Comparison of ENCODE assay signal across 40 mouse cellular contexts in the genomic region with DNA sequence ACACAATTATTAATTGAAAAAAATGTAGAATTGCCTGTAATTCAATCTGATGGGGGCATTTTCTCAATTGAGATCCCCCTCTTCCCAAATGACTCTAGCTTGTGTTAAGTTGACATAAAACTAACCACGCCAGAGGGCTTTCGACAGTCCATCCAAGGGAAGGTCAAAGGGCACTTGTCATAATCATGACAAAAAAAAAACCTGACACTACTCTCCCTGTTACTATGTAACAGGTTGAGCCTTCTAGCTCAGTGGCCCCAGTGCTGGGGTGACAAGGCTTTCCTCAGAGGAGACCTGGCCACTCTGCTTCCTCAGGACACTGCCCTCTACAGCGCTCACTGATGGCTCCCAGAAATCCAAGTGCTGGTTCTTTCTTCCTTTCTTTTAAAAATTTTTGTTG. TPM values are rescaled to one million over a fixed set of nuclear protein-coding genes. Genes with fewer than 3 reads are reported as not detected.
"Had no signal": no experiment of that assay in that cellular context is flagged by ENCODE, and none has a peak within 500 bp of the region (broad histone marks: within the 10 kb centered on the region; RNA-seq: fewer than 3 reads in every experiment).

No protein-coding gene starts in this region.

- H3K4me1 ChIP-seq: heart, embryonic 12.5 days; hindbrain, embryonic 13.5 days; hindbrain, embryonic 15.5 days; limb, embryonic 12.5 days had no signal

- ATAC-seq: hindbrain, postnatal 0 days; intestine, embryonic 16.5 days had no signal

- H3K9me3 ChIP-seq: heart, embryonic 10.5 days; hindbrain, embryonic 13.5 days; hindbrain, embryonic 15.5 days; kidney, embryonic 15.5 days; limb, embryonic 10.5 days; limb, embryonic 12.5 days had no signal

- H3K9ac ChIP-seq: heart, embryonic 12.5 days; hindbrain, embryonic 13.5 days; hindbrain, embryonic 15.5 days; kidney, embryonic 15.5 days; limb, embryonic 12.5 days had no signal

- H3K4me3 ChIP-seq: gastrocnemius, adult 2 months; heart, embryonic 10.5 days; heart, embryonic 12.5 days; hindbrain, embryonic 13.5 days; hindbrain, embryonic 15.5 days; kidney, embryonic 15.5 days; limb, embryonic 10.5 days; limb, embryonic 12.5 days had no signal

- H3K4me2 ChIP-seq: heart, embryonic 12.5 days; hindbrain, embryonic 13.5 days; hindbrain, embryonic 15.5 days; kidney, embryonic 15.5 days; limb, embryonic 12.5 days had no signal

- DNase-seq: gastrocnemius, adult 2 months; gastrocnemius, postnatal 10 days; gastrocnemius, postnatal 25 days; heart, adult 18-20 months; heart, postnatal 10 days; kidney, adult 11 months; kidney, adult 2 months; kidney, adult 9 months; kidney, postnatal 14 days; kidney, postnatal 36 days; layer of hippocampus, adult 9-11 months; layer of hippocampus, postnatal 36 days; liver had no signal

- H3K27me3 ChIP-seq: hindbrain, embryonic 13.5 days; hindbrain, embryonic 15.5 days; kidney, embryonic 15.5 days; limb, embryonic 12.5 days had no signal

- H3K27ac ChIP-seq: gastrocnemius, adult 2 months; heart, embryonic 10.5 days; hindbrain, embryonic 13.5 days; hindbrain, embryonic 15.5 days; hindbrain, postnatal 0 days; kidney, embryonic 15.5 days; kidney, postnatal 0 days; limb, embryonic 10.5 days; limb, embryonic 12.5 days had no signal

- H3K36me3 ChIP-seq: heart, embryonic 10.5 days; heart, embryonic 12.5 days; hindbrain, embryonic 13.5 days; hindbrain, embryonic 15.5 days; kidney, embryonic 15.5 days; limb, embryonic 10.5 days; limb, embryonic 12.5 days had no signal

RNA-seq across cellular contexts. Expression of a gene that starts 0.7 kb away (rescaled TPM):
- total RNA-seq: layer of hippocampus, adult 18-20 months; layer of hippocampus, postnatal 14 days; layer of hippocampus, postnatal 36 days; left cerebral cortex, adult 18-20 months; left cerebral cortex, adult 8-10 months; left cerebral cortex, postnatal 36 days had no signal
- polyA plus RNA-seq: heart, embryonic 12.5 days; limb, embryonic 10.5 days; limb, embryonic 12.5 days had no signal

RNA-seq across cellular contexts. Expression of a gene that starts 31.7 kb away (rescaled TPM):
- total RNA-seq: gastrocnemius, adult 2 months; gastrocnemius, postnatal 10 days; gastrocnemius, postnatal 25 days; gastrocnemius, postnatal 4 days; granulocyte monocyte progenitor cell, adult 5-6 weeks; heart, adult 18-20 months; heart, adult 8-10 months; heart, postnatal 10 days; heart, postnatal 25 days; hematopoietic stem cell, adult 5-6 weeks; layer of hippocampus, adult 18-20 months; layer of hippocampus, adult 8-10 months; layer of hippocampus, postnatal 36 days; left cerebral cortex, adult 18-20 months; left cerebral cortex, adult 8-10 months; left cerebral cortex, postnatal 10 days; left cerebral cortex, postnatal 36 days had no signal
- polyA plus RNA-seq: frontal cortex, adult 2 months; heart, embryonic 12.5 days; heart, embryonic 14.5 days; heart, embryonic 16.5 days; hindbrain, embryonic 11.5 days; hindbrain, embryonic 15.5 days; limb, embryonic 10.5 days; limb, embryonic 12.5 days; limb, embryonic 14.5 days had no signal

RNA-seq across cellular contexts. Expression of a gene that starts 36.6 kb away (rescaled TPM):
- total RNA-seq: granulocyte monocyte progenitor cell, adult 5-6 weeks; heart, adult 18-20 months; heart, adult 8-10 months; heart, postnatal 10 days; heart, postnatal 25 days; hematopoietic stem cell, adult 5-6 weeks; hindbrain, postnatal 0 days; layer of hippocampus, adult 18-20 months; layer of hippocampus, adult 8-10 months; layer of hippocampus, postnatal 14 days; layer of hippocampus, postnatal 36 days; left cerebral cortex, adult 18-20 months; left cerebral cortex, adult 8-10 months; left cerebral cortex, postnatal 10 days; left cerebral cortex, postnatal 36 days had no signal
- polyA plus RNA-seq: frontal cortex, adult 2 months; heart, embryonic 10.5 days; heart, embryonic 12.5 days; heart, embryonic 14.5 days; hindbrain, embryonic 11.5 days; hindbrain, embryonic 13.5 days; kidney, adult 2 months; limb, embryonic 10.5 days; limb, embryonic 12.5 days had no signal

RNA-seq across cellular contexts. Expression of a gene that starts 37.1 kb away (rescaled TPM):
- total RNA-seq: gastrocnemius, adult 2 months; gastrocnemius, postnatal 10 days; gastrocnemius, postnatal 25 days; gastrocnemius, postnatal 4 days; granulocyte monocyte progenitor cell, adult 5-6 weeks; heart, adult 8-10 months; heart, postnatal 25 days; hematopoietic stem cell, adult 5-6 weeks; hindbrain, postnatal 0 days; layer of hippocampus, adult 18-20 months; layer of hippocampus, adult 8-10 months; layer of hippocampus, postnatal 14 days; layer of hippocampus, postnatal 36 days; left cerebral cortex, adult 18-20 months; left cerebral cortex, adult 8-10 months; left cerebral cortex, postnatal 10 days; left cerebral cortex, postnatal 36 days had no signal
- polyA plus RNA-seq: frontal cortex, adult 2 months; heart, embryonic 10.5 days; heart, embryonic 12.5 days; heart, embryonic 14.5 days; hindbrain, embryonic 11.5 days; hindbrain, embryonic 13.5 days; hindbrain, embryonic 15.5 days; hindbrain, postnatal 0 days; kidney, embryonic 15.5 days; limb, embryonic 10.5 days; limb, embryonic 12.5 days had no signal

RNA-seq across cellular contexts. Expression of a gene that starts 55.8 kb away (rescaled TPM):
- total RNA-seq: granulocyte monocyte progenitor cell, adult 5-6 weeks; hematopoietic stem cell, adult 5-6 weeks; layer of hippocampus, adult 18-20 months; layer of hippocampus, postnatal 14 days; layer of hippocampus, postnatal 36 days; left cerebral cortex, postnatal 36 days had no signal
- polyA plus RNA-seq: heart, embryonic 10.5 days; heart, embryonic 12.5 days; heart, embryonic 14.5 days; hindbrain, embryonic 11.5 days; hindbrain, embryonic 13.5 days; limb, embryonic 10.5 days had no signal
